Comparison of ENCODE assay signal across 16 mouse cellular contexts in genomic region chr6:142609401-142610373, GRCm38 (mm10). TPM values are rescaled to one million over a fixed set of nuclear protein-coding genes. Genes with fewer than 3 reads are reported as not detected.
DNase-seq lines count a peak whose midpoint lies in the region; ATAC-seq and TF ChIP-seq lines count a peak whose summit lies in the region.
"Had no signal": no experiment of that assay in that cellular context is flagged by ENCODE, and none has a peak within 500 bp of the region (broad histone marks: within the 10 kb centered on the region; RNA-seq: fewer than 3 reads in every experiment).

No protein-coding gene starts in this region.

- no peaks in the 10 kb centered on the region for H3K4me1 ChIP-seq in kidney, adult 2 months (ENCODE audit: control insufficient read depth, insufficient read depth, low read length)
- H3K4me1 ChIP-seq in lung, postnatal 0 days (ENCODE audit: insufficient read depth, low read depth, low read length): no peaks in the 10 kb centered on the region
- peaks cover 14% of the 10 kb centered on the region; the same call in 1 of the 2 replicates for H3K4me1 ChIP-seq in heart, embryonic 10.5 days
- H3K4me1 ChIP-seq in stomach, postnatal 0 days (replicated peaks; ENCODE audit: control insufficient read depth, insufficient read depth): no peaks in the 10 kb centered on the region
- no peaks in the 10 kb centered on the region for H3K4me1 ChIP-seq in hindbrain, embryonic 10.5 days (replicated peaks)
- H3K4me1 ChIP-seq in midbrain, embryonic 11.5 days (ENCODE audit: control insufficient read depth, insufficient read depth, low read length): no peaks in the 10 kb centered on the region
- H3K4me1 ChIP-seq: midbrain, embryonic 15.5 days had no signal

- TF ChIP-seq CTCF in kidney, adult 2 months (conservative IDR thresholded peaks at IDR 0.05; ENCODE audit: insufficient read depth, insufficient read length, low read depth, low read length): no peak
- TF ChIP-seq CTCF in lung, postnatal 0 days (IDR thresholded peaks at IDR 0.05): no peak
- TF ChIP-seq CTCF in stomach, postnatal 0 days (IDR thresholded peaks at IDR 0.05; ENCODE audit: low read depth): no peak

- peak; percentile 18 for ATAC-seq in lung, postnatal 0 days
- ATAC-seq in stomach, postnatal 0 days (ENCODE audit: low FRiP score, low TSS enrichment): peak; percentile 51; the same call in 1 of the 2 replicates
- ATAC-seq in midbrain, embryonic 11.5 days (ENCODE audit: low FRiP score): no peak
- ATAC-seq: forebrain, embryonic 14.5 days; hindbrain, embryonic 16.5 days; midbrain, embryonic 15.5 days had no signal

- no peaks in the 10 kb centered on the region for H3K27me3 ChIP-seq in kidney, adult 2 months (replicated peaks; ENCODE audit: control insufficient read depth, insufficient read depth, low read length)
- H3K27me3 ChIP-seq in lung, postnatal 0 days (replicated peaks; ENCODE audit: insufficient read depth, low read length): no peaks in the 10 kb centered on the region
- H3K27me3 ChIP-seq in heart, embryonic 10.5 days (ENCODE audit: insufficient read depth, poor library complexity, severe bottlenecking): no peaks in the 10 kb centered on the region
- H3K27me3 ChIP-seq in stomach, postnatal 0 days (ENCODE audit: control insufficient read depth, insufficient read depth, low read length): no peaks in the 10 kb centered on the region
- no peaks in the 10 kb centered on the region for H3K27me3 ChIP-seq in hindbrain, embryonic 10.5 days (ENCODE audit: insufficient read depth, poor library complexity, severe bottlenecking)
- H3K27me3 ChIP-seq in midbrain, embryonic 11.5 days (ENCODE audit: control insufficient read depth, insufficient read depth, low read length): no peaks in the 10 kb centered on the region
- H3K27me3 ChIP-seq: CH12.LX; heart, embryonic 15.5 days; midbrain, embryonic 15.5 days had no signal

- 64% methylated on average over 9 of the region's 9 CpGs for WGBS in kidney, adult 2 months
- 52% methylated on average over 9 of the region's 9 CpGs for WGBS in lung, postnatal 0 days
- WGBS in heart, embryonic 10.5 days: 61% methylated on average over 9 of the region's 9 CpGs
- 55% methylated on average over 9 of the region's 9 CpGs for WGBS in stomach, postnatal 0 days
- 67% methylated on average over 9 of the region's 9 CpGs for WGBS in hindbrain, embryonic 10.5 days
- WGBS in midbrain, embryonic 11.5 days: 67% methylated on average over 9 of the region's 9 CpGs

- no peak for TF ChIP-seq EP300 in lung, postnatal 0 days (IDR thresholded peaks at IDR 0.05)
- TF ChIP-seq EP300 in stomach, postnatal 0 days (optimal IDR thresholded peaks at IDR 0.05): no peak

- H3K4me3 ChIP-seq in kidney, adult 2 months (ENCODE audit: insufficient read depth, low read depth, low read length): no peak overlapping the region
- no peak overlapping the region for H3K4me3 ChIP-seq in lung, postnatal 0 days (ENCODE audit: low read depth, low read length)
- no peak overlapping the region for H3K4me3 ChIP-seq in heart, embryonic 10.5 days
- no peak overlapping the region for H3K4me3 ChIP-seq in stomach, postnatal 0 days (ENCODE audit: low read depth, low read length)
- H3K4me3 ChIP-seq in hindbrain, embryonic 10.5 days: no peak overlapping the region
- H3K4me3 ChIP-seq in midbrain, embryonic 11.5 days (ENCODE audit: low read depth, low read length): no peak overlapping the region
- H3K4me3 ChIP-seq: heart, embryonic 15.5 days; midbrain, embryonic 15.5 days had no signal

- no peak overlapping the region for H3K9ac ChIP-seq in lung, postnatal 0 days (replicated peaks; ENCODE audit: low read depth)
- no peak overlapping the region for H3K9ac ChIP-seq in stomach, postnatal 0 days (ENCODE audit: low read length)
- no peak overlapping the region for H3K9ac ChIP-seq in midbrain, embryonic 11.5 days (ENCODE audit: low read length)
- H3K9ac ChIP-seq: heart, embryonic 15.5 days; midbrain, embryonic 15.5 days had no signal

- H3K4me2 ChIP-seq in lung, postnatal 0 days (replicated peaks; ENCODE audit: low read depth, low read length): no peak overlapping the region
- H3K4me2 ChIP-seq in stomach, postnatal 0 days (replicated peaks; ENCODE audit: low read depth): no peak overlapping the region
- H3K4me2 ChIP-seq in midbrain, embryonic 11.5 days: no peak overlapping the region
- H3K4me2 ChIP-seq: heart, embryonic 15.5 days; midbrain, embryonic 15.5 days had no signal

- peak; percentile 20 for DNase-seq in kidney, adult 2 months
- DNase-seq in kidney, adult 11 months: no peak
- no peak for DNase-seq in lung, postnatal 0 days (ENCODE audit: low spot score)
- no peak for DNase-seq in lung, postnatal 14 days
- DNase-seq in heart, embryonic 10.5 days (ENCODE audit: low spot score): no peak
- no peak for DNase-seq in stomach, postnatal 0 days (ENCODE audit: low spot score)
- no peak for DNase-seq in hindbrain, embryonic 10.5 days (ENCODE audit: low spot score)
- no peak for DNase-seq in midbrain, embryonic 11.5 days (ENCODE audit: low spot score, missing footprints)
- DNase-seq: cerebellum, adult 2 months; right cerebral cortex, postnatal 25 days had no signal

- no peaks in the 10 kb centered on the region for H3K36me3 ChIP-seq in kidney, adult 2 months (ENCODE audit: control insufficient read depth, insufficient read depth, low read length)
- H3K36me3 ChIP-seq in lung, postnatal 0 days (ENCODE audit: insufficient read depth, low read length): no peaks in the 10 kb centered on the region
- peaks cover 20% of the 10 kb centered on the region; the same call in 1 of the 2 replicates for H3K36me3 ChIP-seq in heart, embryonic 10.5 days
- H3K36me3 ChIP-seq in stomach, postnatal 0 days (ENCODE audit: control insufficient read depth, insufficient read depth, low read length): no peaks in the 10 kb centered on the region
- H3K36me3 ChIP-seq in hindbrain, embryonic 10.5 days: no peaks in the 10 kb centered on the region
- H3K36me3 ChIP-seq in midbrain, embryonic 11.5 days (ENCODE audit: control insufficient read depth, insufficient read depth, low read length): no peaks in the 10 kb centered on the region
- H3K36me3 ChIP-seq: midbrain, embryonic 15.5 days had no signal

- no peak for TF ChIP-seq POLR2A in kidney, adult 2 months (IDR thresholded peaks at IDR 0.05; ENCODE audit: low read depth, low read length)

- no peaks in the 10 kb centered on the region for H3K9me3 ChIP-seq in lung, postnatal 0 days (ENCODE audit: low read length)
- H3K9me3 ChIP-seq in heart, embryonic 10.5 days: no peaks in the 10 kb centered on the region
- no peaks in the 10 kb centered on the region for H3K9me3 ChIP-seq in stomach, postnatal 0 days (ENCODE audit: control insufficient read depth, low read length)
- H3K9me3 ChIP-seq in hindbrain, embryonic 10.5 days: no peaks in the 10 kb centered on the region
- H3K9me3 ChIP-seq in midbrain, embryonic 11.5 days (ENCODE audit: control insufficient read depth, low read length): no peaks in the 10 kb centered on the region
- H3K9me3 ChIP-seq: heart, embryonic 15.5 days; midbrain, embryonic 15.5 days had no signal

- H3K27ac ChIP-seq in kidney, adult 2 months (ENCODE audit: insufficient read depth, low read depth, low read length): no peak overlapping the region
- no peak overlapping the region for H3K27ac ChIP-seq in lung, postnatal 0 days (ENCODE audit: low read length)
- H3K27ac ChIP-seq in heart, embryonic 10.5 days: 0 out of 2 replicates have a peak overlapping the region, but pooled peaks have one; percentile 8
- H3K27ac ChIP-seq in stomach, postnatal 0 days (replicated peaks): 0 out of 2 replicates have a peak overlapping the region, but pooled peaks have one; percentile 8
- H3K27ac ChIP-seq in hindbrain, embryonic 10.5 days: no peak overlapping the region
- H3K27ac ChIP-seq in midbrain, embryonic 11.5 days (ENCODE audit: low read depth, low read length): no peak overlapping the region
- H3K27ac ChIP-seq: heart, embryonic 15.5 days; macrophage; midbrain, embryonic 15.5 days had no signal

RNA-seq across cellular contexts. Expression of gene Kcnj8, which starts 38.3 kb away (rescaled TPM):
- 9.4 TPM in 2 replicates for polyA plus RNA-seq in kidney, adult 2 months (2012; rRNA removed)
- polyA plus RNA-seq in lung, postnatal 0 days (2015; fragmentation: Nextera tagmentation; extraction: Ambion mirVana): 17.7 and 21.5 TPM in 2 replicates
- polyA plus RNA-seq in heart, embryonic 10.5 days (2016; fragmentation: Nextera tagmentation; extraction: Ambion mirVana): 0.70 and 1.4 TPM in 2 replicates
- 44.6 and 45.4 TPM in 2 replicates for polyA plus RNA-seq in stomach, postnatal 0 days (2015; fragmentation: Nextera tagmentation; extraction: Ambion mirVana)
- 0.70 and 2.4 TPM in 2 replicates for polyA plus RNA-seq in hindbrain, embryonic 10.5 days (2016; fragmentation: Nextera tagmentation; extraction: Ambion mirVana)
- 6.6 and 8.2 TPM in 2 replicates for polyA plus RNA-seq in midbrain, embryonic 11.5 days (2014; fragmentation: Nextera tagmentation; extraction: Ambion mirVana)
- polyA plus RNA-seq: macrophage had no signal

Comparison
In these comparisons a context has a peak if more than half of its experiments do, and no peak if none do; other contexts are left out.
1. H3K27ac ChIP-seq: peak in heart, embryonic 10.5 days (single experiment) and stomach, postnatal 0 days (single experiment); none in kidney, adult 2 months (single experiment), lung, postnatal 0 days (single experiment), hindbrain, embryonic 10.5 days (single experiment) and midbrain, embryonic 11.5 days (single experiment).